Mouse (Mus musculus) left cerebral cortex, adult 11 months (tissue): ENCODE results near the gene Csrp2.

ENCODE experiments used
- DNase-seq: peaks from one replicate; pipeline ENCODE4 v3.0.0; 2022; ENCODE audit warnings: low spot score

Csrp2 gene

DNA sequence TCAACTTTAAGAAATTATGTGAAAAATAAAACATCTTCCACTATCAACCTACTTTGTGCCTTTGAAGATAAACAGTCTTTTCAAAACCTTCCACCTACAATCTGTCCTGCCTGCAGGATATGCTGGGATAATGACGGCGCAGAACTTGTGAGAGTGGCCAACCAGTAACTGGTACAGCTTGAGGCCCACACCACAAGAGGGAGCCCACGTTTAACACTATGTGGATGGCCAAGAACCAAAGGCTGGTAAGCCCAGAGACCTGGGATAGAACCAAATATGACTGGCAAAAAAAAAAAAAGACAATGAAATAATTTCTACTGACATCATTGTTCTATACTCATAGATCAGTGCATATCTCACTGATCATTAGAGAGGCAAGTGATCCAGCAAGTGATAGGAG, 54.9 kb downstream of the Csrp2 start:
- no peak for DNase-seq

GRCm38 (mm10) chr10:110974885-110975284, 55.3 kb downstream of the Csrp2 start:
- no peak for DNase-seq

GRCm38 (mm10) chr10:110976046-110976445, 56.5 kb downstream of the Csrp2 start:
- no peak for DNase-seq

DNA sequence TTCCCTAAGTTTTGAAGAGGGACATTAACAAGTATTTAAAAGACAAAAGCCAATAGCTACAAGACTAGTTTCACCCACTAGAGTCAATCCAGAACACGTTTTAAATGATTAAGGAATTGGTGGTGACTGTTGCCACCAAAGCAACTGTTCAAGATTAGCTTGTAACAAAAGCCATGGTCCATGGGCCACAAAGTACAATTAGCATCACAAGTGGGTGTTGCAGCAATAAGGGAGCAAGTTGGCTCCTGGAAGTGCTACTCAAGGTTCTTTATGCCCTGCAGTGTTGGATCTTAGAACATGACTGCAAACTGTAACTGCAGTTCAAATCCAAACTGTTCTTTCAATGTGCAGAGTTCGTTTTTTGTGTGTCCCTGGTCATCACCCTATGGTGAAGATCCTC, 57.8 kb downstream of the Csrp2 start:
- DNase-seq: no peak

GRCm38 (mm10) chr10:110979431-110979830, 59.8 kb downstream of the Csrp2 start:
- DNase-seq: no peak

DNA sequence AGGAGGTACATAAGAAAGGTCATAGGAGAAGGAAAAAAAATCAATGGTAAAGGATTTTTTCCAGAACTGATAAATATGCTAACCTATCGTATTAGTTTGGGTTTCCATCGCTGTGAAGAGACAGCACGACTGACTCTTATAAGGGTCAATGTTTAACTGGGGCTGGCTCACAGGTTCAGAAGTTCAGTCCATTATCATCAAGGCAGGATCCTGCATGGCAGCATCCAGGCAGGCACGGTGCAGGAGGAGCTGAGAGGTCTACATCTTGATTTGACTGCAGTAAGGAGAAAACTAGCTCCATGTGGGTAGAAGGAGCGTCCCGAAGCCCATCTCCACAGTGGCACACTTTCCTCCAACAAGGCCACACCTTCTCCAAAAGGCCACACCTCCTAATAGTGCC, 60.9 kb downstream of the Csrp2 start:
- DNase-seq: no peak

- DNase-seq: no peak
Observed at GRCm38 (mm10) chr10:110982771-110983170, 63.2 kb downstream of the Csrp2 start.

DNA sequence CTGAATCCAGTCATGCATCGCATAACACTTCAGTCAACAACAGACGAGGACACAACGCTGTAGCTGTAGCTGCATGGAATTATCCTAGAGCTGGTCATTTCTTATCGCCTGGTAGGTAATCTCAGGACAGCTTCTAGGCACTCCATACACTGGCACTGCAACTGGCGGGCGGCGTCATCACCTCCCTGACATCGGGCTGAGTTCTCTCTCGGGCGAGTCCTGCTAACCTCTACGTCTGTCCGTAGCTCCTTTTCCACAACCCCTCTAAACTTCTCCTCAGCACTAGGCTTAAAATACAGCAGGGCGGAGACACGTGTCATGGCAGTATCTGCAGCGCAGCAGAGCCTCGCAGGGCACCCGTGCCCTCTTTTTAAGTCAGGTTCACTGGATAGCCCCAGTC, 67.1 kb downstream of the Csrp2 start:
- DNase-seq: no peak
